Mouse (Mus musculus) embryo, embryonic 10 days (tissue): ENCODE measurements around the gene Cbx4.

Experiments used
- DNase-seq: peaks from one replicate; pipeline ENCODE4 v3.0.0-alpha.2; 2015; ENCODE audit warnings: low spot score

The Cbx4 gene

GRCm38 (mm10) chr11:119086144-119086971, at the start of gene Cbx4:
Gene Cbx4 (minus strand): TSS chr11:119086221.
- peak; percentile 96 for DNase-seq

DNA sequence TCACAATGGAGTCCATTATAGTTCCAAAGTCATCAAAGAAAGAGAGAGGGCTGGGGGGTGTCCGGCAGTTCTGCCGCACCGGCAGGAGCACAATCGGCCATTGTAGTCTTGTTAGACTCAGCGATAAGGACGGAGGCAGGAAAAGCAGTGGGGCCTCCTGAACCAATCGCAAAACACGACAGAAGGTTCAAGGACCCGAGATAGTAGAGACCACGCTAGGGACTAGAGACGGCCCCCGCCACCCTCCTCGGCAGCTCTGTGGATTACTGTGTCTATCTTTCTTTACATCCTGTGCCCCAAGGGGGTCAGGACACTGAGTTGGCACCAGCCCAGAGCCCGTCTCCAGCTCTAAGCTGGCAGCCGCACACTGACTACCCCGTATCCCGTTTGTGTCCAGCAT, 48.6 kb upstream of the Cbx4 start:
- DNase-seq: no peak

DNA sequence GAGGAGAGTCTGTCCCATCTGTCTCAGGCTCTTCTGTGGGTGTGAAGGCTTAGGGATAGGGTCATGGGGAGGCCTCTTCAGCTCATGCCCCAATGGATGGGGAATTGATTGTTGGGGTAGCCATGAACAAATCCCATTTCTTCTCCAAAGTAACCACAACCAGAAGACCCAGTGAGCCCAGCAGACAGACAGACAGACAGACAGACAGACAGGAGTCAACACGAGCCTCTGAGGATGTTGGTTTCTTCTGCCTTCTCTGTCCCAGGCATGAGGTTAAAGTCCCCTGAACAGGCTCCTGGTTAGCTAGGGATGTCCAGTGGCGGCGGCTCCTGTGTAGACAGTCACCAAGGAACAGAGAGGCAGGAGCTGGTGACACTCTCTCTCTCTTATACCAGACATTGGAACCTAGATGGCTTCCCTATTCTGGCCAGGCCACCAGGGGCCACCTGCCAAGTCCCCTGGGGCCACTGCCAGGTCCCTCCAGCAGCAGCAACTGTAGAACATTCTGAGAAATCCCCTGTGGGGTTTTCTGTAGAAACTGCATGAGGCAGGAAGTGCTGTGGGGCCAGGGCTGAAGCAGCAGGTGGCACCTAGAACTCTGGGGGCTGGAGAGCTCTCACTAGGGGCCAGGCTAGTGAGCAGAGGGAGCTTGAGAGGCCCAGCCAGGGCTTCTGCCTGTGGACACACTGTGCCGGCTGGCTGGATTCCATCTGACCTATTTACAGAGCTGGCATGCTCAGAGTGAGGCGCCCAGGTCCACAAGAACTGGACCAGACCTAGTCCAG, 47.6 kb upstream of the Cbx4 start:
- no peak for DNase-seq

GRCm38 (mm10) chr11:119132198-119133035, 46.4 kb upstream of the Cbx4 start:
- no peak for DNase-seq

DNA sequence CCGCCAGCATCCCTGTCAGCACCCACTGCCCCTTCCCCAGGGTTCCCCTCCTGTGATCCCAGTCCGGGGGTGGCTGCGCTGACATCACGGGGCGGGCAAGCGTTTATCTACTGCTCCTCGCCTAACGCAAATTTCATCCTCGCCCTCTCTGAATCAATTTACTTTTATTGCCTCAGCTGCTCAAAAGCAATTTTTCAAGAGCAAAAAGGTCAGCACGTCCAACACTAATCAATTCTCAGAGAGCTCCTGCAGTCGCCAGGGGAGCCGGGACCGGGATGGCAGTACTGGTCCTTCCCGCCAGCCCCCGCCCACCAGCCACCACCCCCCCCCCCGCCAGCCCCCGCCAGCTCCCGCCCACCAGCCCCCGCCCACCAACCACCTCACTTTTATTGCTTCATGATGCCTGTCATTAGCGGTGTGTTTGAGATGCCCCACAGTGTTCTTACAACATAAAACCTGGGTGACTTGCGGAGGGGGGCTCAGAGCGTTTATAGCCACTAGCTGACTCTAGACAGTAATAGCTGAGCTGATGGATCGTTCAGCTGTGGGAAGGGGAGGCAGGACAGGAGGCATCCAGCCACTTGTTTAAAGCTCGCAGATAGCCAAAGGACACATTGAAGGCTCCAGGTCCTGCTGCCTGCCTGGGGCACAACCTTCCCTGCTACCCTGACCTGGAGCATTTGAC, 44.2 kb upstream of the Cbx4 start:
- DNase-seq: peak; percentile 62

GRCm38 (mm10) chr11:119129281-119130058, 43.4 kb upstream of the Cbx4 start:
- DNase-seq: no peak

GRCm38 (mm10) chr11:119128668-119129280, 42.8 kb upstream of the Cbx4 start:
- DNase-seq: no peak

DNA sequence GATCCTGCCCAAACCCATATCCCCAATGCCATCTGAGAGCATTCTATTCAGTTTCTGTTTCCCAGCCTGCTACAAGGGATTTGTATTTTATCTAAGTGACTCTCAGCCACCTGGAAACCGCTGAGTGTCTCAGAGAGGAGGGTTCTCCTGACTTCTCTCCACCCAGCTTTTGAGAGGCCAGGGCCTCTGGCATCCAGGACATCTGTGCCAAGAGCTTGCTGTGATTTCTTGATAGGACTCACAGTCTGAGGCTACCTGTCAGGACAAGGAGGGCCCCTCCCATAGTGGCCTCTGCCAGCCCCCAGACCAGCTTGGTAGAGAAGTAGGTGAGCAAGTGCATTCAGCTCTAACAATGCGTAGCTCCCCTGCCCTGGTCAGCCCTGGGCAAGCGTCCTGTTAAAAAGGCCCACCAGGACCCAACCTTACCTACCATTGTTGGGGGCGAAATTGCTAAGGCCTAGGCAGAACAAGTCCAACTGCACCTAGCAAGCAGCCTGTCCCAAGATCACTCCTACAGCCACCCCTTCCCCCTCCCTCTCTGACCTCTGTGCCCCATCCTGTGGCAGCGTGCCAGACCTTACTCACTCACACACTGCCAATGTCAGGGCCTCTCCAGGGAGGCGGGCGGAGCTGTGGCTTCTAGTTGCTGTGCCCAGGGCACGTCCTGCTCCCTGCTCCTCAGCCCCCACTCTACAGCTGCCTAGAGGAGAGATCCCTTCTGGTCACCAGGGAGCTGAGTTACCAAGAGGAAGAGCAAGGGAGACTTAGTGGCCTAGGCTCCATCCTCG, 41.9 kb upstream of the Cbx4 start:
- no peak for DNase-seq

- DNase-seq: no peak
Observed at GRCm38 (mm10) chr11:119127147-119127546, 41.1 kb upstream of the Cbx4 start.

DNA sequence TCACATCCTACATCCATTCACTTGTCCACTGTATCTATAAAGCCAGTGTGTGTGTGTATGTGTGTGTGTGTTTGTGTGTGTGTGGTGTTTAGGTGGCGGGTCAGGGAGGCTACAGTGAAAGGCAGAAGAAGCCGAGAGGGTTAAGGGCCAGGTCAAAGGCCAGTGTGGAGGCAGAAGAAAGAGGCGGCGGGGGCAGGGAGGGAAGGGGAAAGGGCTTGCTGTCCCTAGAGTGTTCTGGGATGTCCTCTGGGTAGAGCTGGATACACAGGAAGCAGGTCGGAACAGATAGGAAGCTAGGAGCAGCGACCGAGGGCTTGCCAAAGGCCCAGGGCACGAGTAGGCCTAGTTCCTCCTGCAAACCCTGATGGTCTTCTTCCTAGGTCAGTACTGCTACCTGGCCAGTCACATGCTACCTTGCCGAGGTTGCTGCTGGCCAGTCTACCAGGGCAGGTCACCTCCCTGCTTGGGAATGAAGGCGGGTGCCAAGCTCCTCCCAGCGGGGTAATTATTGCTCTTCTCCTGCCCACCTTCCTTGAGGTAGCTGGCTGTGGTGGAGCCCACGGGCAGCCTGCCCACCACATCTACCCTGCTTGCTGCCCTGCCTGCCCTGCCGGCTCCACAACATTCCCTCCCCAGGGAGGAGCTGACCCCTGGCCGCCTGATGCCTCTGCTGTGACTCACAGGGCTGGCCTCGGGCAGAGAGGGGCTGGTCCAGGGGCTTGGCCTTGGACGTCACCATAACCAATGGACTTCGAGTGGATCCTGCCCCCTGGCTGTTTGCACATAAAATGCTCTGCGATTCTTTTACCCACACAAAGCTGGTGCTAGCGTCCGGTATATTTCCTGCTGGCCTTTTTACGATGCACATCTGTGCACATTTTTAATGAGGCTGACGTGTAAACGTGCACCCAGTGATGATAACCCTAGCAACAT, 40.2 kb upstream of the Cbx4 start:
- DNase-seq: peak; percentile 84

DNA sequence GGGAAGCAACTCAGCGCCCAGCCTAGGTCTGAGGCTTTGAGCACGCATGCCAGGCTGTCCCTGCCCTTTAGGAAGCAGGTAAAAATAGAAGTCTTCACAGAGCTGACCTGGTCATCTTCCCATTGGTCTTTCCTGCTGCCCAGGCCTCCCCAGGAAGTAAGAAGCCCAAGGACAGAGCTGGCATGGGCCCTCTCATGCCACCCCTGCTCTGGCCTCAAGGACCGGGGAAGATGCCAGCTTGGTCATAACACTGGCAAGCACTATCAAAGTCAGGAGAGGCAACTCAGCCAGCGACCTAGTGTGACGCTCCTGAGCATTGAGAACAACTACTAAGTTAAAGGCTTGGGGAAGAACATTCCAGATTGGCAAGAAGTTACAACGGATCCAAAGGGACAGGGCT, 38.5 kb upstream of the Cbx4 start:
- no peak for DNase-seq

DNA sequence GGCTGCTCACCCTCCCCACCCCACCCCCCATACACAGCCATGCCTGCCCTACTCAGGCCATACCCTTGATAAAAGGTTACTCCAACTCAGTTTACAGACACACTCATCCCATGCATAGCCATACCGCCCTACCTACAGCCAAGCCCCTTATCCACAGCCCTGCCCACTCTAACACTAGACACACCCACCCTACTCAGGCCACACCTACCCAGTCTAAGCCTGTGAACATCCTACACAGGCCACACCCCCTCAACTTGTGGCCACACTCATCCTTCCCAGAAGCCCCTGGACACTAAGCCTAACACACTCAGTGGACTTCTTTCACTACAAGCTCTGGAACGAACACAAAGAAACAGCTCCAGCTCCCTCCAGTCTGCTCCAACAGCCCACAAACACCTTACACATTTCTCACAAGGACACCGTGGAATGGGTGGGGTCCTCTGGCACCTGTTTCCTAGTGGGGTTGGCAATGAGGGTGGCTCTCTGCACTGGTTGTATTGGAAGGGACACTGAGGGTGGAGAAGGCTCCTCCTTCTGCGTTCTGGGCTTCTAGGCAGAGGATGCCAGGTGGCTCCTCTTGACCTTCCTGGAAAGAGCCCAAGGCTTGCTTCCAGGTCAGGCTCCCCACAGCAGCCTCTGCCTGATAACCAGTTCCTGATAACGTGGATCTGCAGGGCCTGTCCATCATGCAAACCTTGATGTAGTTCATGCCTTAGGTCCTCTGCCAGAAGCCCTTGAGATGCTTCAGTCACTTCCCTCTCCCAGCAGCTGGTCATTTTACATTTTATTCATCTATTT, 37.7 kb upstream of the Cbx4 start:
- DNase-seq: no peak

DNA sequence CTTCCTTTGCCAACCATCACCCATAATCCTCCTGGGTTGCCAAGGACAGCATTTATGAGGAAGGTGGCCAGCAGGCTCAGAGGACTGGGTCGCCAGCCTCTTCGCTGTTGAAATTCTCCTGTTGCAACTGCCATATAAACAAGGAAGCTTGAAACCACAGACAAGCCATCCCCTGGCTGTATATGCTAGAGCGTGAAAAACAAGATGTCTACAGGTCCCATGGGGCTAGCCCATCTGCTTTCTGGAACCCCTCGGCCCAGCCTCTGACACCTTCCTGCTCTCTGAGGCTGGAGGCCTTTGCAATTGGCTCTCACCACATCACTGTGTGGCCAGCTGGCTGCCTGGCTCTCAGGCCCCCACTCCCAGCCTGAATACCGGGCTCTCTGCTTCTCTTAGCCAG, 36.4 kb upstream of the Cbx4 start:
- DNase-seq: no peak

DNA sequence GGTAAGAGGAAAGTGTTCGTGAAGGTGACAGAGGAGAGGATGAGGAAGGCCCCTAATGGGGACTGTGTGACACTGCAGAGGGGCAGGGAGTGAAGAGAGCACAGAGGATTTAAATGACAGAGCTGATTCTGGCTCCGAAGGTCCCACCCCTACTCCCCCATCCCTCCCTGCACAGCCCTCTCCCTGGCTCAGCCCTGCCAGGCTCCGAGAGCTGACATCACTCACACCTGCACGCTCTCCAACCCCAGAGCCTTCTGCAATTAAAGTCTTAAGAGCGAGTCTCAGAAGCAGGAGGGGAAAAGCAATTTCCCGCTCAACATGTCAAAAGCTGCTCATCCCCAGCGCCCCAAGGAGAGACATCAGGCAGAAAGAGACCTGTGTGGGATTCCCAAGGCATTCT, 32.9 kb upstream of the Cbx4 start:
- DNase-seq: no peak

DNA sequence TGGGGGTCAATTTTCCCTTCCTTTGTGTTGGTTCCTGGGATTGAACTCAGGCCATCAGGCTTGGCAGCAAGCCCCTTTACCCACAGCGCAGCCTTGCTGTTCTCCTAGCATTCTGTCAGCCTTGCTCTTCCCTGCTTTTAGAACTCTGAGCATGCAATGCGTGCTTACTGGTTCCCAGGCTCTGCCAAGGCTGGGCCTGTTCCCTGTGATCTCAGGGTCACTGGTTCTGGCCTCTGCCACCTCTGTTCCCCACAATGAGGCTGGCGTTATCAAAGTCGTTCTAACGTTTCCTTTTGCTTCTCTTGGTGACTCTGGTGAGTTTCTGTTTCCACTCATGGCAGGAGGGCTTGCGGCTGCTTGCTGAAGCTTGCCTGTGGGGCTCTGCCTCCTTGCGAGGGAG, 31.9 kb upstream of the Cbx4 start:
- no peak for DNase-seq

DNA sequence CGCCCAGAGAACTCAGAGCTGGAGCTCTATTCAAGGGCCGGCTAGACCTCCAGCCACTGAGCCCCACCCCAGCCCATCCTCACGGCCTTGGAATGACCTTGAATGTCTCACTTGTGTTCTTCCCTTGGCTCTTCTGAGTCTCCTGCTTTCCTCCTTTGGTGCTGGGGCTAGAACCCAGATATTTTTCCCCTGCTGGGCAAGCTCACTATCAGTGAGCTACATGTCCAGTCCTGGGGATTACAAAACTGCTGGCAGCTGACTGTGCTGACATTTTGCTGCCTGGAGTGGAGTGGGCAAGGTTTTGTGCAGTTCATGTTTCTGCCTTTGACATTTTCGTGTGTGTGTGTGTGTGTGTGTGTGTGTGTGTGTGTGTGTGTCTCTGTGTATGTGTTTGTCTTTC, 31.0 kb upstream of the Cbx4 start:
- DNase-seq: no peak

GRCm38 (mm10) chr11:119112721-119113120, 26.7 kb upstream of the Cbx4 start:
- no peak for DNase-seq

- DNase-seq: peak; percentile 46
Observed at GRCm38 (mm10) chr11:119111345-119111744, 25.3 kb upstream of the Cbx4 start.
